Mouse (Mus musculus): ENCODE results near the gene Olfr56.
"Not testable (repeated sequence)": the region's sequence is repeated elsewhere in the genome, so short reads cannot be mapped to it uniquely, and the experiment has no call there.

Gene Olfr56

DNA sequence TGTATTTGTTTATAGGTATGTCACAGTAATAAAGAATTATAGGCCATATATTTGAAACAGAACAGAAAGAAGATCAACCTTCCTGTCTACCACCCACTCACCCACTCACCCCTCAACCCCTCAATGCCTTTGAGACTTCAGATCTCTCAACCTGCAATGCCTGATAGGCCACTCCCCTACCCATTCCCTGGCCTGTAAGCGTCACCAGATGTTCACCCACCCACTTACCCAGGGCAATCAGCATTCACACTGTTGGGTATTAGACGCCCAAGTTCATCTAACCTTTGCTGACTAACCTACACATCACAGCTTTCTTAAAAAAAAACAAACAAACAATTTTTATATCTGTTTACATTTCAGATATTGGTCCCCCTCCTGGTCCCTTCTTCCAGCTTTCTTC is 83.2 kb downstream of the Olfr56 start:
- not testable (repeated sequence) for DNase-seq

DNA sequence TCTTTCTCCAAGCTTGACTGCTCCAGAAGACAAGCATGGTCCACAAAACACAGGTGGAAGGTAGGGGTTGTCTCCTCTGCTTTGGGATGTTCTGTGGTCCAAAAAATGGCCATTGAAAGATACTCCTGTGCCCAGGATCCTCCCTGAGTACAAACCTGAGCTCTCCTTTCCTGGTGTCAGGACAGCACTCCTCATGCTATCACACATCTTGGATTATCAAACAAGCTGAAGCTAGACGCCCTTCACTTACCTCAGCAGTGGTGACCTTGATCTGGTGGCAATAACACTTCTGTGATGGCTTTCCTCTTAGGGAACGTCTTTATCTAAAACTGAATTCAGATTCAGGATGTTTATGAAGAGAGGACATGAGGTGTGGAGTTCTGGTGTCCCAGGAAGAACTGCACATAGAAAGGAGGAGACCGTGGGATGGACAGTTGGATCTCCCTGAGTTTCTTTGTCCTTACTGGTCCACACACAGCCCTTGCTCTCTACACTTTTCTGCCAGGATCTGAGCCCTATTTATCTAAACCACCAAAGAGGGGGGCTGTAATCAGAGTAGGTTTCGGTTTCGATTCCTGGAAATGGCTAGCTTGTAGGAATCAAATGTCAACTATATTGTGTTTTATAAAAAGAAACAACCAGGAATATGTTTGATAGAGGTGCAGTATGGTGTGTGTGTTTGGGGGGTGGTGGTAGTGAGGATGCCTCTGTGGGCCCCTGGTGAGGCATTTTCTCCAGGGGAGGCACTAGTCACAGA is 85.2 kb downstream of the Olfr56 start, which contains the start of gene Tgtp2:
TSS of gene Tgtp2 (minus strand) at position 494 of the 757 bp plus-strand sequence.
- peak in 1 of 2 experiments; percentile 28 for DNase-seq

DNA sequence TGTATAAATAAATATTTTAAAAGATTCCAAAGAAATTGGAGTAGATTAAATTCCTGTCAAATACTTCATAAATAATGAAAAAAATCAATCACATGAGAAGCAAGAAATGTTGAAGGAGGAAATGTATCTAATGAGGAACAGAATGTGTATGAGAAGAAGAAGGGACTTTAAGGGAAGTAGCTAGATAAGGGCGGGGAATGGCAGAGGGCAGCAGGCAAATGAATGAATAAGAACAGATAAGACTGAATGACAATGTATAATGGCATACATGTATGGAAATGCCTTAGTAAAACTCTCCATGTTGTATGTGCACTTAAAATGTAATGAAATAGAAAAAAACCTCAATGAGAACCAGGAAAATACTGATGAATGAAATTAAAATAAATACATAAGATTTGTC is 89.7 kb downstream of the Olfr56 start:
- DNase-seq, result no peak

GRCm38 (mm10) chr11:49076001-49076757 is 97.5 kb downstream of the Olfr56 start, which contains the start of gene Ifi47:
Gene Ifi47, plus strand, starts transcription at chr11:49076587.
- DNase-seq, result peak; percentile 42 to 73

DNA sequence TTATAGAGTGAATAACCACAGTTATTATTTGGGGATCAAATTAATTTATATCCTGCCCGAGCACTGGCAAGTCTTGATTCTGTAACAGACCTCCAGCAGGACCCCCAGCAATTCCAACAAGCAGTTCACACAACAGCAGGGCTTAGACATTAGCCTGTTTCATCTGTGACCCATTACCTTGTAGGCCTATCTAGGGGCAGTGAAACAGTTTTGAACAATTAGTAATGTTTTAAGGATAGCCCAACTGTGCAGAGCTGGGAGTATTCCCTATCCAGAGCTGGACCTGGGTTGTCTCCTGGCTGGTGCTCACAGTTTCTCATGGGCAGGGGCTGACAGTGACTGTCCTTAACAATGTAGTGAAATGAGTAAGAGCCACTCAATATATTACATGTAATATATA is 98.3 kb downstream of the Olfr56 start:
- no peak for DNase-seq

DNA sequence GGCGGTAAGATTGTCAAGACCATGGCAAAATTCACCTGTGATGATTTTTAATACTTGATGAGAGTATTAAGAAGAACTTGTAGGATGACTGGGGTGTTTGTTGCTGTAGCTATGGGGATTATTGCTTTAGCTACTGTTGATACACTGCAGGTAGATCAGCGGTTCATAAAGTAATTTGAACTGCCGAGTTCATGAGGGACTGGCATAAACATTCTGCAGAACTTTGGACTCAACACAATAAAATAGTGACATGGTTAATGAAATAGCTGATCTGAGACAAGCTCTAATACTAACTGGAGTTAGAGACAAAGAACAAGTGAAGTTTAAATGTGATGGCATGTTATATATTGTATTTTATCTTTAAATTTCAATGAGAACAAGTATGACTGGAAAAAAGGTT is 100.0 kb downstream of the Olfr56 start:
- DNase-seq, result no peak

- no peak for DNase-seq
These were observed 101.9 kb downstream of the Olfr56 start for GRCm38 (mm10) chr11:49080636-49081035.

DNA sequence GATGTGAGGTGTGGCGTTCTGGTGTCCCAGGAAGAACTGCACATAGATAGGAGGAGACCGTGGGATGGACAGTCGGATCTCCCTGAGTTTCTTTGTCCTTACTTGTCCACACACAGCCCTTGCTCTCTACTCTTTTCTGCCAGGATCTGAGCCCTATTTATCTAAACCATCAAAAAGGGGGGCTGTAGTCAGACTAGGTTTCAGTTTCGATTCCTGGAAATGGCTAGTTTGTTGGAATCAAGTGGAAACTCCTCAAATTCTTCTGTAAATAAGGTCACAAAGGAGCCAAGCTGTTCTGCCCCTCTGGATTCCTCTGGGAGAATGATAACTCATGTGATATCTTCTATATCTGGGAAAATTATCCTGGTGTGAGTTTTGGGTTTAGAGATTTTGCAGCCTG is 102.7 kb downstream of the Olfr56 start:
- peak; percentile 16 to 57 for DNase-seq

- DNase-seq, result peak; percentile 38 to 39
These were observed 103.2 kb downstream of the Olfr56 start for GRCm38 (mm10) chr11:49081886-49082285.

DNA sequence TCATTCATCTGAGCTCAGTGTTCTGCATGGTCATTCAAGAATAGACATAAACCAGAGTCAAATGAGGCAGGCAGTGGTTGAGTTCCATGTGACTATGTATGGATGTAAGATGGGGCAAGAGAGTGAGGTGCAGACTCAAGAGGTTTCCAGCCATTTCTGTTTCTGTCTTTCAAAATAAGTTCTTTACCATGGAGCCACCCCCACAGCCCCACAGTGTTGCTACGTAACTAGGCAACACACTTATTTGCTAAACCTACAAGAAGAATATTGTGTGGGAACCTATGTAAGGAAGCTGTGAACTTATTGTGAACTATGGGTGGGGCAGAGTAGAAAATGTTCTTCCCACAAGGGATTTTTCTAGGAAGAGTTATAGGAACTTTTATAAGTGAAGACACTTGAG is 104.5 kb downstream of the Olfr56 start:
- no peak for DNase-seq

- DNase-seq, result no peak
These were observed 105.1 kb downstream of the Olfr56 start for GRCm38 (mm10) chr11:49083808-49084207.

GRCm38 (mm10) chr11:49084385-49084784 is 105.7 kb downstream of the Olfr56 start:
- DNase-seq, result no peak

- peak; percentile 45 to 54 for DNase-seq
These were observed 106.2 kb downstream of the Olfr56 start for GRCm38 (mm10) chr11:49084875-49085274.

DNA sequence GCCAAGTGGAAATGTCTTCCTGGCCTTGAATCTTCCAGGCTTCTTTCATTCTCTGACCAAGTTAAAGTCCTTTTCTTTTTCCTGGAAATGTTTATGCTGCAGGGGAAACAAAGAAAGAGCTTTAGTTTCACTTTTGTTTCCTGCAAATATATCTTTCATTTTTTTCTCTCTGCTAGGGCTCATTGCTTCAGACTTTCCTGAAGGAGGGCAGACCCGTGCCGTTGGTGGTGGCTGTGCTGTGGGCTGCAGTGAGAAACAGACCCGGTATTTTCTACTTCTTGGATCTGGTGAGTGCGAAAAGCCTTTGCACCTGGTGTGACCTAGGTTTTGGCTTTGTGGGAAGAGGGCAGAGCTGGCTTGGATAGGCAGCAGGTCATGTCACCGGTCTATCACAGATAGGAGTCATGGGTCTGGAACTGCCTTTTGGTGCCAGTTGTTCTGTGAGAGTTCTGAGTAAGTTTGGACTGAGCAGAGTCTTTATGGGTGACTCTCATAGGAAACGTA is 108.2 kb downstream of the Olfr56 start:
- DNase-seq, result no peak

- peak; percentile 24 to 50 for DNase-seq
These were observed 109.3 kb downstream of the Olfr56 start for GRCm38 (mm10) chr11:49087830-49088616.

DNA sequence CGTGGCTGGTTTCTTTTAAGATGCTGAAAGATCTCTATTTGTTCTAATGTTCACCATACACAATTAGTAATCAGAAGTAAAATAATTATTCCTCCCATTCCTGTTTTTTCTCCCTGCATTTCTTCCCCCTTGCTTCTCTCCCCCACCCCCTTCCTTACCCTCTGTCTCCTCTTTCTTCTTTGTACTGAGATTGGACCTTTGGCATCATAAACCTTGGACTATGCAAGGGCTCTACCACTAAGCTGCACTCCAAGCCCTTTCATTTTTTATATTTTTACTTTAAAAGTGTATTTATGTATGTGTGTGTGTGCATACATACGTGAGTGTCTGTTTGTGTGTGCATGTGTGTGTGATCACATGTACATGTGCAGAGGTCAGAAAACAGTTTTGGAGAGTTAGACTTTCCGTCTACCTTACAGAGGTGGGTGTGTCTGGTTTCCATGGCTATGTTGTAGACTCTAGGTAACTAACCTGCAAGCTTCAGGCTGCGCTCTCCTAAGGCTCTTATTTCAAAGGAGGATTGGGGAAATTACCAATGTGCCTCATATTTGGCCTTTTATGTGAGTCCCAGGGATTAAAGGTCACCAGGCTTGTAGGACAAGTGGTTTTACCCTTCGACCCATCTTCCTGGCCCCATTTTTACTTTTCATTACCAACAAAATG is 110.4 kb downstream of the Olfr56 start:
- DNase-seq, result no peak

- DNase-seq, result no peak
These were observed 111.2 kb downstream of the Olfr56 start for GRCm38 (mm10) chr11:49089735-49090507.

DNA sequence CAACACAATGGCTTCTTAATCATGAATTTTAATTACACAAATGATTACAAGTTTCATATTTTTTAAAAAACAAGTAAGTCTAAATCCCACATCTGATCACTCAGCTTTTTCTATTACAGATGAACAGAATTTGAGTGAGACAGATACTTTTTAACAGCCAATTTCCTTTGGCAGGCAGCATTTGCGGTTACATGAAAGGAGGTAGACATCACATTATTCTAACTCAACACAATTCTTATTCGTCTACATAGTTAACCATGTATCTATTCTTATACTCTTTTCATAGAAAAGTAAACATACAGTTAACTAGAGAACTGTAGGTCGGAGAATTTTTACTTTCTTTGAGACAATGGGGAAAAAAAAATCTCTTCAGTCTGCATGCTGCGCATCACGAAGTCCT is 111.9 kb downstream of the Olfr56 start:
- no peak for DNase-seq

DNA sequence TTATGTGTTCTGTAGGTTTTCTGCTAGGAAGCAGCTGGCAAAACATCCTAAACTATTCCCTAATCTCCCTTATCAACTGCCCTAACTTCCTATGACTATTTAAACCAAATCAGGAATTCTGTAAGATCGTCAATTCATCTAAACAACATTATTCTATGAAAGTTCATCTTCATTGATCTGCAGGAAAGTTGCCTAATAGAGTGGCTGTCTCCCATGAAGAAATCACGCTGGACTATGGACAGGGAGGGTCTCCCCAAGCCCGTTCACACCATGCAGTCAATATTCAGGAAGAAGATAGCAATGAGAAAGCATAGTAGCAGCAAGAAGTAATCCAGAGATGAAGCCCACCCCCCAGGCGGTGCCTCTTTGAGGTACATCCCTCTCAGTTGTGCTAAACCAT is 112.5 kb downstream of the Olfr56 start:
- DNase-seq, result no peak

- no peak for DNase-seq
These were observed 113.4 kb downstream of the Olfr56 start for GRCm38 (mm10) chr11:49092053-49092586.

GRCm38 (mm10) chr11:49092786-49093185 is 114.1 kb downstream of the Olfr56 start:
- no peak for DNase-seq

All from kidney, postnatal 36 days (tissue).